Mouse (Mus musculus): ENCODE measurements around the gene Phactr1. TPM values are rescaled to one million over a fixed set of nuclear protein-coding genes. Genes with fewer than 3 reads are reported as not detected.

Phactr1 gene
- polyA plus RNA-seq, 1 experiment, result 0.35 TPM

DNA sequence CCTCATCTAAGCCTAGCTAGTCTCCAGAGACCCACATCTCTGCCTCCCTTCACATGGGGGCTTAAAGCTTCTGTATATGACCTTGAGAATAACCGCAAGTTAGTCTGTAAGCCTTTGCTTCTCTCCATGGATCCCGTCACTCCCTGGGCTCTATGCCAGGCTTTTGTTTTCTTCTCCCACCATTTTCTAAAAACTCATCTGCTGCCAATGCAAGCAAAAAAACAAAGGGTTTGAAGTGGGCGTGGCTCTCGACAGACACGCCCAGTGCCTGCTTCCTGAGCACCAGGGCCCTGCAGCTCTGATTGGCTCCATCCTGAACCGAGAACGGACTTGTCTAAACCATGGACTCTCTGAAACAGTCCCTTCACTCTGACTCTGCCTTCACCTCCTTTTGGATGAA lies 277.4 kb downstream of the Phactr1 start:
- 73% methylated on average over 7 of the region's 7 CpGs for WGBS

GRCm38 (mm10) chr13:42958867-42959266 lies 278.4 kb downstream of the Phactr1 start:
- no peak overlapping the region for H3K27ac ChIP-seq (ENCODE audit: control insufficient read depth, insufficient read depth, low read depth, low read length, poor library complexity)
- H3K4me1 ChIP-seq (ENCODE audit: control insufficient read depth, insufficient read depth, low read length), result no peaks in the 10 kb centered on the region
- TF ChIP-seq CTCF (IDR thresholded peaks at IDR 0.05; ENCODE audit: control insufficient read depth, insufficient read depth, low read length), result no peak
- no peak for TF ChIP-seq POLR2A (IDR thresholded peaks at IDR 0.05; ENCODE audit: borderline replicate concordance, control insufficient read depth, low read depth, low read length)
- 83% methylated on average over 2 of the region's 2 CpGs for WGBS
- no peak overlapping the region for H3K4me3 ChIP-seq (replicated peaks; ENCODE audit: control insufficient read depth, low read depth, low read length)

More for the DNA sequence above, 277.4 kb downstream of the Phactr1 start:
- Histone ChIP-seq H3K27ac (ENCODE audit: control insufficient read depth, insufficient read depth, low read depth, low read length, poor library complexity) (no peak overlapping the region), H3K4me3 (replicated peaks; ENCODE audit: control insufficient read depth, low read depth, low read length) (no peak overlapping the region), H3K4me1 (ENCODE audit: control insufficient read depth, insufficient read depth, low read length) (no peaks in the 10 kb centered on the region)
- TF ChIP-seq CTCF (IDR thresholded peaks at IDR 0.05; ENCODE audit: control insufficient read depth, insufficient read depth, low read length) (no peak), POLR2A (IDR thresholded peaks at IDR 0.05; ENCODE audit: borderline replicate concordance, control insufficient read depth, low read depth, low read length) (no peak)

DNA sequence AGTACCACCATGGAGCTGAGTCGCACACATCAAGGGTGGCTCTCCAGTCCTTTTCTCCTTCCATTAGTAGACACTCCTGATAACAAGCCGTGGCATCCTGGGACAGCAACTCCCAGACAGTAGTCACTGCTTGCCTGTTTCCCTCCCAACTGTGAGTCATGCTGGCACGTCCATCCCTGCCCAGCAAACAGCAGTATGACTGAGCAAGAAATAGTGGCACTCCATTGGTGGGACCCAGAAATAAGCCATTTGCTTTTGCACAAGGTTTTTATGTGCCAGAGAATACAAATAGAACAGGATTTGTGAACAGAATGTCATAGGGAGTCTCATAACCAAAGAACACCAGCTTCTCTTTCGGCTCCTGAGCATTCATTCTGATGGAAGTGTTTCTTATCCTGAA lies 281.1 kb downstream of the Phactr1 start:
- 73% methylated on average over 4 of the region's 4 CpGs for WGBS
- H3K4me3 ChIP-seq (replicated peaks; ENCODE audit: control insufficient read depth, low read depth, low read length), result no peak overlapping the region
- H3K27ac ChIP-seq (ENCODE audit: control insufficient read depth, insufficient read depth, low read depth, low read length, poor library complexity), result no peak overlapping the region
- H3K4me1 ChIP-seq (ENCODE audit: control insufficient read depth, insufficient read depth, low read length), result no peaks in the 10 kb centered on the region
- TF ChIP-seq POLR2A (IDR thresholded peaks at IDR 0.05; ENCODE audit: borderline replicate concordance, control insufficient read depth, low read depth, low read length) (no peak), CTCF (IDR thresholded peaks at IDR 0.05; ENCODE audit: control insufficient read depth, insufficient read depth, low read length) (no peak)

- TF ChIP-seq POLR2A (IDR thresholded peaks at IDR 0.05; ENCODE audit: borderline replicate concordance, control insufficient read depth, low read depth, low read length) (no peak), CTCF (IDR thresholded peaks at IDR 0.05; ENCODE audit: control insufficient read depth, insufficient read depth, low read length) (no peak)
- Histone ChIP-seq H3K27ac (ENCODE audit: control insufficient read depth, insufficient read depth, low read depth, low read length, poor library complexity) (no peak overlapping the region), H3K4me1 (ENCODE audit: control insufficient read depth, insufficient read depth, low read length) (no peaks in the 10 kb centered on the region), H3K4me3 (replicated peaks; ENCODE audit: control insufficient read depth, low read depth, low read length) (no peak overlapping the region)
- WGBS, result 65% methylated on average over 4 of the region's 4 CpGs
Observed at GRCm38 (mm10) chr13:42968537-42968936, 288.1 kb downstream of the Phactr1 start.

DNA sequence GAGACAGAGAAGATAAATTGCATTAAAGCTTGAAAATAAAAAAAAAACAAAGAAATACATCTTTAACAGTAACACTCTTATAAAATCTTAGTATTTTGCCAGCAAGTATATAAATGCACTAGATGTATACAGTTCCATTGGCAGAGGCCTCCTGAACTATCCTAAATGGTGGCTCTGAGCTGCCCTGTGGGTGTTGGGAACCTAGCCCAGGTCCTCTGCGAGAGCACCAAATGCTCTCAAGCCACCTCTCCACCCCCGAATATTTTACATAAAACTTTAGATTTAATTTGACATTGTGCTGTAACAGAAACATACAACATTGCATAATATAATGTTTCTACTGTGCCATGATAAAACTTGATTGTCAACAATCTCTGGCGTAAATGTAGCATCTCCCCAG lies 293.1 kb downstream of the Phactr1 start:
- TF ChIP-seq CTCF (IDR thresholded peaks at IDR 0.05; ENCODE audit: control insufficient read depth, insufficient read depth, low read length) (no peak), POLR2A (IDR thresholded peaks at IDR 0.05; ENCODE audit: borderline replicate concordance, control insufficient read depth, low read depth, low read length) (no peak)
- 89% methylated on average over 3 of the region's 3 CpGs for WGBS

GRCm38 (mm10) chr13:42973961-42974360 lies 293.5 kb downstream of the Phactr1 start:
- H3K4me3 ChIP-seq (replicated peaks; ENCODE audit: control insufficient read depth, low read depth, low read length), result no peak overlapping the region
- TF ChIP-seq CTCF (IDR thresholded peaks at IDR 0.05; ENCODE audit: control insufficient read depth, insufficient read depth, low read length), result no peak
- TF ChIP-seq POLR2A (IDR thresholded peaks at IDR 0.05; ENCODE audit: borderline replicate concordance, control insufficient read depth, low read depth, low read length), result no peak
- no peaks in the 10 kb centered on the region; the same call in 1 of the 2 replicates for H3K4me1 ChIP-seq (ENCODE audit: control insufficient read depth, insufficient read depth, low read length)
- WGBS, result 64% methylated on average over 2 of the region's 2 CpGs
- no peak overlapping the region for H3K27ac ChIP-seq (ENCODE audit: control insufficient read depth, insufficient read depth, low read depth, low read length, poor library complexity)

More for the DNA sequence above, 293.1 kb downstream of the Phactr1 start:
- Histone ChIP-seq H3K27ac (ENCODE audit: control insufficient read depth, insufficient read depth, low read depth, low read length, poor library complexity) (no peak overlapping the region), H3K4me1 (ENCODE audit: control insufficient read depth, insufficient read depth, low read length) (no peaks in the 10 kb centered on the region; the same call in 1 of the 2 replicates), H3K4me3 (replicated peaks; ENCODE audit: control insufficient read depth, low read depth, low read length) (no peak overlapping the region)

GRCm38 (mm10) chr13:42974506-42974905 lies 294.1 kb downstream of the Phactr1 start:
- 40% methylated on average over 2 of the region's 2 CpGs for WGBS
- TF ChIP-seq CTCF (IDR thresholded peaks at IDR 0.05; ENCODE audit: control insufficient read depth, insufficient read depth, low read length), result no peak
- TF ChIP-seq POLR2A (IDR thresholded peaks at IDR 0.05; ENCODE audit: borderline replicate concordance, control insufficient read depth, low read depth, low read length), result no peak
- H3K4me3 ChIP-seq (replicated peaks; ENCODE audit: control insufficient read depth, low read depth, low read length), result no peak overlapping the region

GRCm38 (mm10) chr13:42976144-42976543 lies 295.7 kb downstream of the Phactr1 start:
- TF ChIP-seq POLR2A (IDR thresholded peaks at IDR 0.05; ENCODE audit: borderline replicate concordance, control insufficient read depth, low read depth, low read length) (no peak), CTCF (IDR thresholded peaks at IDR 0.05; ENCODE audit: control insufficient read depth, insufficient read depth, low read length) (no peak)
- no peaks in the 10 kb centered on the region; the same call in 1 of the 2 replicates for H3K4me1 ChIP-seq (ENCODE audit: control insufficient read depth, insufficient read depth, low read length)
- no peak overlapping the region for H3K4me3 ChIP-seq (replicated peaks; ENCODE audit: control insufficient read depth, low read depth, low read length)
- 25% methylated on average over 3 of the region's 3 CpGs for WGBS
- H3K27ac ChIP-seq (ENCODE audit: control insufficient read depth, insufficient read depth, low read depth, low read length, poor library complexity), result peak overlapping the region; percentile 10; the same call in 1 of the 2 replicates

More at GRCm38 (mm10) chr13:42974506-42974905, 294.1 kb downstream of the Phactr1 start:
- Histone ChIP-seq H3K27ac (ENCODE audit: control insufficient read depth, insufficient read depth, low read depth, low read length, poor library complexity) (no peak overlapping the region), H3K4me1 (ENCODE audit: control insufficient read depth, insufficient read depth, low read length) (no peaks in the 10 kb centered on the region; the same call in 1 of the 2 replicates)

DNA sequence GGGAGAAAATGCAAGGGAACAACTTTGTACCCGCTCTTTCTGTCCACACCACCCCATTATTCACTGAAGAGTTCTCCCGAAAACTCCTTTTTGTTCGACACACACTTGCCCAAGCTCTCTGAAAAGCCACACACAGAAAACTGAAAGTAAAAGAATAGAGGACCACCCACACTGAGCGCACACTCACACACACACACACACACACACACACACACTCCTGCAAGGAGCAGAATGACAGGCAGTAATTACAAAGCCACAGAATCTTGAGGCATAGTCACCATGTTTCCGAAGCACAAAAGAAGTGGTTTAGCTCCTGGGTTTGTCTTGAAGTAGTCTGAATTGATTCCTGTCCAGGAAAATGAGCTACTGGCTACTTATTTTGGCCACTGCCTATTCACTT lies 296.5 kb downstream of the Phactr1 start:
- Histone ChIP-seq H3K4me3 (replicated peaks; ENCODE audit: control insufficient read depth, low read depth, low read length) (no peak overlapping the region), H3K4me1 (ENCODE audit: control insufficient read depth, insufficient read depth, low read length) (no peaks in the 10 kb centered on the region; the same call in 1 of the 2 replicates), H3K27ac (ENCODE audit: control insufficient read depth, insufficient read depth, low read depth, low read length, poor library complexity) (no peak overlapping the region)
- TF ChIP-seq POLR2A (IDR thresholded peaks at IDR 0.05; ENCODE audit: borderline replicate concordance, control insufficient read depth, low read depth, low read length) (no peak), CTCF (IDR thresholded peaks at IDR 0.05; ENCODE audit: control insufficient read depth, insufficient read depth, low read length) (no peak)
- 54% methylated on average over 5 of the region's 5 CpGs for WGBS

Data from bone marrow, adult 2 months (tissue).